Mouse (Mus musculus) ovary, postnatal 14 days (tissue): ENCODE measurements around the gene Zbtb6.

Experiments used
- DNase-seq: peaks from one replicate; pipeline ENCODE4 v3.0.0; 2022; ENCODE audit warnings: low spot score

Zbtb6 gene

GRCm38 (mm10) chr2:37442611-37443591 is at the start of gene Zbtb6, which contains the start of the genes Zbtb26 and Rabgap1:
Gene Zbtb6, minus strand, starts transcription at chr2:37443171.
Gene Zbtb26, minus strand, starts transcription at chr2:37443135.
Gene Rabgap1, plus strand, starts transcription at chr2:37443279.
- DNase-seq, result peak; percentile 94

GRCm38 (mm10) chr2:37488956-37489355 is 46.0 kb upstream of the Zbtb6 start:
- DNase-seq, result no peak

GRCm38 (mm10) chr2:37486408-37486807 is 43.4 kb upstream of the Zbtb6 start:
- DNase-seq, result no peak

GRCm38 (mm10) chr2:37485370-37485769 is 42.4 kb upstream of the Zbtb6 start:
- peak; percentile 40 for DNase-seq

- no peak for DNase-seq
These were observed 41.2 kb upstream of the Zbtb6 start for GRCm38 (mm10) chr2:37484165-37484564.

GRCm38 (mm10) chr2:37480039-37480438 is 37.1 kb upstream of the Zbtb6 start:
- DNase-seq, result no peak

- DNase-seq, result no peak
These were observed 36.6 kb upstream of the Zbtb6 start for GRCm38 (mm10) chr2:37479559-37479958.

- no peak for DNase-seq
These were observed 23.3 kb upstream of the Zbtb6 start for GRCm38 (mm10) chr2:37466266-37466665.

- no peak for DNase-seq
These were observed 17.7 kb upstream of the Zbtb6 start for GRCm38 (mm10) chr2:37460707-37461106.

GRCm38 (mm10) chr2:37452376-37452760 is 9.4 kb upstream of the Zbtb6 start:
- DNase-seq, result no peak

GRCm38 (mm10) chr2:37451667-37452375 is 8.8 kb upstream of the Zbtb6 start:
- DNase-seq, result peak; percentile 90

- no peak for DNase-seq
These were observed 11.4 kb downstream of the Zbtb6 start for GRCm38 (mm10) chr2:37431609-37432008.

- DNase-seq, result peak; percentile 58
These were observed 12.1 kb downstream of the Zbtb6 start for GRCm38 (mm10) chr2:37430593-37431464.

- no peak for DNase-seq
These were observed 19.3 kb downstream of the Zbtb6 start for GRCm38 (mm10) chr2:37423671-37424070.

GRCm38 (mm10) chr2:37422306-37423304 is 20.4 kb downstream of the Zbtb6 start, which contains the start of gene Rc3h2:
Gene Rc3h2, minus strand, starts transcription at chr2:37422903.
- DNase-seq, result peak; percentile 91

GRCm38 (mm10) chr2:37421903-37422302 is 21.1 kb downstream of the Zbtb6 start:
- no peak for DNase-seq

GRCm38 (mm10) chr2:37395539-37395938 is 47.4 kb downstream of the Zbtb6 start:
- DNase-seq, result no peak

- DNase-seq, result no peak
These were observed 60.0 kb downstream of the Zbtb6 start for GRCm38 (mm10) chr2:37382921-37383320.

GRCm38 (mm10) chr2:37380189-37380588 is 62.8 kb downstream of the Zbtb6 start:
- peak; percentile 17 for DNase-seq

- DNase-seq, result no peak
These were observed 67.0 kb downstream of the Zbtb6 start for GRCm38 (mm10) chr2:37376018-37376417.
